Mouse (Mus musculus) liver, postnatal 0 days (tissue): Measurements from ENCODE around the gene Tmem156. TPM values are rescaled to one million over a fixed set of nuclear protein-coding genes. Genes with fewer than 3 reads are reported as not detected.

ENCODE experiments used
- ATAC-seq: fragments of 200-750 bp; cut with Nextera tagmentation; 2 replicates; pipeline ENCODE4 v1.8.0; 2017; ENCODE audit warnings: mild to moderate bottlenecking, moderate library complexity
- DNase-seq: peaks from one replicate; pipeline ENCODE4 v3.0.0-alpha.2; 2016
- H3K27ac ChIP-seq: fragments of 300-500 bp; sonication (generic); 2 replicates; pipeline ENCODE4 v1.5.1; 2014; ENCODE audit warnings: antibody characterized with exemption, moderate library complexity, mild to moderate bottlenecking, low read depth
- H3K27me3 ChIP-seq: fragments of 300-500 bp; sonication (generic); 2 replicates; pipeline ENCODE4 v1.6.1; 2014; ENCODE audit warnings: low read length, control low read depth, mixed read lengths; ENCODE audit not compliant: insufficient read depth
- H3K36me3 ChIP-seq: fragments of 300-500 bp; sonication (generic); replicated peaks from 2 replicates; pipeline ENCODE4 v1.6.1; 2014; ENCODE audit warnings: mild to moderate bottlenecking, control low read depth, low read length, moderate library complexity, mixed read lengths; ENCODE audit not compliant: insufficient read depth
- H3K4me1 ChIP-seq: fragments of 300-500 bp; sonication (generic); 2 replicates; pipeline ENCODE4 v1.6.1; 2014; ENCODE audit warnings: antibody characterized with exemption, mild to moderate bottlenecking, control low read depth; ENCODE audit not compliant: insufficient read depth
- H3K4me2 ChIP-seq: fragments of 300-500 bp; sonication (generic); 2 replicates; pipeline ENCODE4 v1.6.1; 2014; ENCODE audit warnings: low read depth, mild to moderate bottlenecking, low read length, moderate library complexity, mixed read lengths
- H3K4me3 ChIP-seq: fragments of 300-500 bp; sonication (generic); 2 replicates; pipeline ENCODE4 v1.5.1; 2014; ENCODE audit warnings: low read depth, low read length
- H3K9ac ChIP-seq: fragments of 300-500 bp; sonication (generic); replicated peaks from 2 replicates; pipeline ENCODE4 v1.6.1; 2014; ENCODE audit warnings: mild to moderate bottlenecking, moderate library complexity
- H3K9me3 ChIP-seq: fragments of 300-500 bp; sonication (generic); 2 replicates; pipeline ENCODE4 v1.6.1; 2016; ENCODE audit warnings: mild to moderate bottlenecking, control low read depth, low read length, mixed read lengths
- CTCF ChIP-seq: sonication (generic); IDR thresholded peaks from 2 replicates; pipeline ENCODE4 v1.5.1; 2016; ENCODE audit warnings: antibody characterized with exemption, low read depth
- EP300 ChIP-seq: IDR thresholded peaks from 2 replicates; pipeline ENCODE4 v1.6.1; 2016; ENCODE audit warnings: antibody characterized with exemption, low read depth, mild to moderate bottlenecking
- WGBS: fragments of 180-500 bp; shearing (Covaris S2); extraction: QIAGEN DNeasy Blood & Tissue Kit; methylation state at CpG from one replicate; pipeline ENCODE4 v1.1.7; 2014; ENCODE audit not compliant: insufficient replicate concordance; 5-methylcytosine and 5-hydroxymethylcytosine counted together
- polyA plus RNA-seq: library from polyadenylated mRNA; unstranded; fragments of >200 nt; fragmentation: Nextera tagmentation; extraction: Ambion mirVana; gene quantifications from 2 replicates; pipeline ENCODE4 v1.2.1, GENCODE M21; 2015

Tmem156 gene
- polyA plus RNA-seq, 1 experiment from 2014 or later = 1.2 TPM

DNA sequence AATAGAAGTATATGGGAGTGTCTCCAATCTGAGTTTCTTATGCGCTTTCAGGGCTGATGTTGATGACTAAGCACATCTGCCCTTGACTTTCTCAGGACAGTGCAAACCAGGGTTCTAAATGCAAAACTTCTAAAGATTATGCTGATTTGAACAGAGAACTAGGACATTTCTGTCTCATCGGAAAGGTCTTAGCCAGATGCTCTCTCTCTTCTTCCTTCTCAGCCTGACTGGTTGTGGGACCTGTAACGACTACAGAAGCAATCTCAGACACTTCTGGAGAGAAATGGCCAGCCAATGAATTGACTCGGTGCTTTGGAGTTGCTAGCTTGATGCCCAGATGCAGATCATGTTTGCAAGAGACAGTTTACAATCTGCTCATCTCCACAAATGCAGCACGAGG, 42.1 kb downstream of the Tmem156 start:
- H3K27ac ChIP-seq = no peak overlapping the region
- TF ChIP-seq EP300 (no peak), CTCF (no peak)
- H3K9ac ChIP-seq = no peak overlapping the region
- DNase-seq (no peak), ATAC-seq (no peak)
- H3K9me3 ChIP-seq = no peaks in the 10 kb centered on the region
- no peaks in the 10 kb centered on the region for H3K4me1 ChIP-seq
- H3K36me3 ChIP-seq = no peaks in the 10 kb centered on the region
- no peak overlapping the region for H3K4me3 ChIP-seq
- no peak overlapping the region for H3K4me2 ChIP-seq
- 79% methylated on average over 5 of the region's 5 CpGs for WGBS
- H3K27me3 ChIP-seq = no peaks in the 10 kb centered on the region

GRCm38 (mm10) chr5:65047285-65047855, 44.6 kb downstream of the Tmem156 start:
- Histone ChIP-seq H3K27ac (no peak overlapping the region), H3K4me3 (no peak overlapping the region), H3K27me3 (no peaks in the 10 kb centered on the region), H3K4me1 (no peaks in the 10 kb centered on the region), H3K9me3 (no peaks in the 10 kb centered on the region), H3K4me2 (no peak overlapping the region), H3K9ac (no peak overlapping the region), H3K36me3 (no peaks in the 10 kb centered on the region)
- DNase-seq = no peak
- TF ChIP-seq EP300 (no peak), CTCF (no peak)
- 65% methylated on average over 12 of the region's 12 CpGs for WGBS
- ATAC-seq = no peak

- H3K27ac ChIP-seq = no peak overlapping the region
- H3K4me2 ChIP-seq = no peak overlapping the region
- ATAC-seq (no peak), DNase-seq (no peak)
- H3K27me3 ChIP-seq = no peaks in the 10 kb centered on the region
- no peaks in the 10 kb centered on the region for H3K36me3 ChIP-seq
- H3K4me1 ChIP-seq = no peaks in the 10 kb centered on the region
- no peaks in the 10 kb centered on the region for H3K9me3 ChIP-seq
- no peak overlapping the region for H3K4me3 ChIP-seq
- H3K9ac ChIP-seq = no peak overlapping the region
- 66% methylated on average over 12 of the region's 12 CpGs for whole genome bisulfite sequencing
- TF ChIP-seq CTCF (no peak), EP300 (no peak)
These were observed 45.3 kb downstream of the Tmem156 start for GRCm38 (mm10) chr5:65046442-65047284.

- ATAC-seq (no peak), DNase-seq (no peak)
- Histone ChIP-seq H3K27me3 (no peaks in the 10 kb centered on the region), H3K36me3 (no peaks in the 10 kb centered on the region), H3K9ac (no peak overlapping the region), H3K4me2 (no peak overlapping the region), H3K27ac (no peak overlapping the region), H3K4me1 (no peaks in the 10 kb centered on the region), H3K9me3 (no peaks in the 10 kb centered on the region), H3K4me3 (no peak overlapping the region)
- TF ChIP-seq CTCF = no peak
- TF ChIP-seq EP300 = no peak
- WGBS = 82% methylated on average over 6 of the region's 6 CpGs
These were observed 46.1 kb downstream of the Tmem156 start for GRCm38 (mm10) chr5:65045642-65046370.

DNA sequence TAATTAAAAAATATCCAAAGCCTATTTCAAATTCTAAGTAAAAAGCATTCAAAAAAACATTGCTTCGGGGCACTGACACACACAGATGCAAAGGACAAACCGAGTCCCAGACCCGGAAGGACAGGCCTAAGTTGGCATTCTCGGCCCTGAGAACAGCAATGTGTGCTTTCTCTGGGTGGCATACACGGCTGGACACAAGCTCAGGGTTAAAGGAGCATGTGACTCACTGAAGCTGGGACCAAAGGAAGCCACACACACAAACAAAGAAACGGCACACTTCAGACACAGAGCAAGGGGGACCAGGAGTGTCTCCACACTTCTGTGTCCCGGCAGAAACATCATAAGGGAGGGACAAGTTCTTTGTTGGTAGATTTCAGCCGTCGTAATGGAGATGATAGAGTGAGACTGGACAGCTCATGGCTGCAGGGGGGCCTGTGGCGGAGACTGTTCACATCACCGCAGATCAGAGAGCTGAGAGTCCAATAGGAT, 48.5 kb downstream of the Tmem156 start:
- no peak for TF ChIP-seq CTCF
- TF ChIP-seq EP300 = no peak
- ATAC-seq (no peak), DNase-seq (no peak)

DNA sequence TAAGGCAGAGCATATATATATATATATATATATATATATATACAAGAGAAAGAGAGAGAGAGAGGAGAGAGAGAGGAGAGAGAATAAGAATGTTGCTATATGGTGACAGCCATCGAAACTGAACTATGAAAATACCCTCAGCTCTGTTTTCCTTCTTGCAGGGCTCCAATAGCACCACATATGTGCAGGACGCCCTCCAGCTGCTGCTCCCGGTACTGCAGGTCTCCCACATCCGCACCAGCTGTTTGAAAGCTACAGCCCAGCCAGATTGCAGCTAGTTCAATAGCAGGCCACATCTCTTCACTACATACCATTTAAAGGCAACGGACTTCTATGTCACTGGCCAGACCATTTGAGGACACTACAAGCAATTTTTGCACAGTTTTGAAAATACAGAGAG, 51.5 kb downstream of the Tmem156 start:
- WGBS = 68% methylated on average over 5 of the region's 5 CpGs
- Histone ChIP-seq H3K27ac (no peak overlapping the region), H3K9ac (no peak overlapping the region), H3K4me1 (0 out of 2 replicates have a peak, but pooled peaks cover 5% of the 10 kb centered on the region), H3K36me3 (peaks cover 7% of the 10 kb centered on the region), H3K27me3 (no peaks in the 10 kb centered on the region), H3K9me3 (no peaks in the 10 kb centered on the region), H3K4me2 (no peak overlapping the region), H3K4me3 (no peak overlapping the region)
- TF ChIP-seq CTCF (peak; percentile 57), EP300 (no peak)
- ATAC-seq (no peak), DNase-seq (peak; percentile 43)

More for the DNA sequence above, 48.5 kb downstream of the Tmem156 start:
- H3K9ac ChIP-seq = no peak overlapping the region
- no peaks in the 10 kb centered on the region for H3K9me3 ChIP-seq
- no peaks in the 10 kb centered on the region; the same call in 1 of the 2 replicates for H3K36me3 ChIP-seq
- H3K27me3 ChIP-seq = no peaks in the 10 kb centered on the region
- no peak overlapping the region for H3K4me2 ChIP-seq
- WGBS = 72% methylated on average over 11 of the region's 11 CpGs
- 0 out of 2 replicates have a peak, but pooled peaks cover 5% of the 10 kb centered on the region for H3K4me1 ChIP-seq
- H3K27ac ChIP-seq = no peak overlapping the region
- H3K4me3 ChIP-seq = no peak overlapping the region
